Mouse (Mus musculus): ENCODE data around the gene Ap1m2.
"Not testable (repeated sequence)": the region's sequence is repeated elsewhere in the genome, so short reads cannot be mapped to it uniquely, and the experiment has no call there.

GRCm38 (mm10) chr9:21256349-21256748 lies 55.8 kb downstream of the Ap1m2 start:
- TF ChIP-seq CTCF, POLR2A (IDR thresholded peaks at IDR 0.05; ENCODE audit: extremely low read depth, insufficient read depth, low read length): not testable (repeated sequence)
